Mouse (Mus musculus) stomach, postnatal 0 days (tissue): ENCODE measurements at regions not wholly inside any gene's neighbourhood (a gene's known extent, or its start where the extent isn't known, plus 50 kb on each side); places are given as distances from the start of the nearest gene placed in this dataset.
A peak's percentile ranks its signal among the peaks of the same experiment; 100 is the strongest.

Experiments used
- CTCF ChIP-seq: IDR thresholded peaks from 2 replicates; pipeline ENCODE4 v1.5.1; 2016; ENCODE audit warnings: antibody characterized with exemption, low read depth, mild to moderate bottlenecking, moderate library complexity
- EP300 ChIP-seq: optimal IDR thresholded peaks from 2 replicates; pipeline ENCODE3; 2016; ENCODE audit warnings: antibody characterized with exemption

DNA sequence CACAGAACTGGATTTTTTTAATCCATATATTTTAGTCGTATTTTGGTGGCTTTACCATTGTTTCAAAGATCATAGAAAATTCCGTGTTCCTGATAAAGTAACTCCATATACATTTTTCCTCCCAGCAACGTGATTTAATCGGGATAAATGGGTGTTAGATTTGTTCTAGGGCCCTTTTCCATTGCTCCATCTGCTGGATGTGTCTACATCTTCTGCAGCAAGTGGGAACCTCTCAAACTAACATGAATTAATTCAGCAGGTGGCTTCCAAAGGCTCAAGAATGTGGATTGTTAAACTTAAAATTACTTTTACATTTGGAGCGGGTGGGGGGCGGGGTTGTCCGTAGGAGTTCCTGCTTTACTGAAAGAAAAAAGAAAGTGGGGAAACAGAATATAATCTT is 2070.9 kb upstream of the Tenm3 start:
- TF ChIP-seq CTCF (0 out of 2 replicates have a peak, but pooled peaks have one; percentile 22), EP300 (no peak)
